Mouse (Mus musculus): ENCODE results near the gene Acvr1b. TPM values are rescaled to one million over a fixed set of nuclear protein-coding genes. Genes with fewer than 3 reads are reported as not detected.
A peak's percentile ranks its signal among the peaks of the same experiment; 100 is the strongest.

The Acvr1b gene
- total RNA-seq, 2 experiments from 2014 or later: 88.8 to 90.3 TPM

DNA sequence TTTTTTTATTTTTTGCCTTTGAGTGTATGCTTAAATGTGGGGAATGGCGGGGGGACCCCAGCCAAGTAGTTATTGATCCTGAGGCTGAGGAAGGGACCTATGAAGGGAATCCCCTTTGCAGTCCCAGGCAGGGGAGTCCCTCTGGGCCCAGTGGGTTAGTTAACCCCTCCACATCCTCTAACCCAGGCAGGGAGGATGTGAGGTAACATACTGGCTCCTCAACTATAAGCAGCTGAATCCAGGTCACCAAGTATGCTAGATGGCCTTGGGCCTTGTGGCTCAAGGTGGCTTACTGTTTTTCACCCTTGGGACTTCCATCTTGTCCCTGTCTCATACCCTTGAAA is 73.3 kb downstream of the Acvr1b start:
- DNase-seq (ENCODE audit: low spot score in 2 of 2): no peak

DNA sequence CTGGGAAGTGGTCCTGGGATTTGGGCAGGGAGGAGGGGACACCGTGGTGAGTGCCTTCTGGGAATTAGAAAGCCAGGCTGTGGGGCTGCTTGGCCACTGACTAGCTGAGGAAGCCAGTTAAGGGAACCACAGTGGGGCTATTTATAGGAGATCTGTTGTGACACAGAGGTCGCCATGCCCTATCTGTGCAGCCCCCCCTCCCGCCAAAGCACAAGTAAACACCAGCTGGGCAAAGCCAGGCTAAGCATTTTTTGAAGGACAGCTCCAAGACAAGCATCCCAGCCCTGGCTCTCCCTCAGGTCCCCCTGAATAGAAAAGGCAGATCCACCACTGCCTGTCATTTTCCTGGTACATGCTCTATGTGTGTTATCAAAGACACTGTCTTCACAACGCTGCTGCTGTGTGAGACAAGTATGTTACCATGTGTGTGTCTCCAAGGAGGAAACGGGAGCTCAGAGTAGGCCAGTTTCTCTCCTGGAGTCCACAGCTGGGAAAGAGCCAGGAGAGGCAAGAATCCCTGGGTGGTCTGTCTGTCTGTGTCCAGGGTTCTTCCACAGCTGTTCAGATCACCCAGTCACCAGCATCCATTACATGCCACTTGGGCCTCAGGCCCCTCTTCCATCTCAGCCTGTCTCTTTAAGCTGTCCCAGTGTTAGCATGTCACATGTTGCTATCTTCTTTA is 74.3 kb downstream of the Acvr1b start:
- no peak for DNase-seq (ENCODE audit: low spot score in 2 of 2)

DNA sequence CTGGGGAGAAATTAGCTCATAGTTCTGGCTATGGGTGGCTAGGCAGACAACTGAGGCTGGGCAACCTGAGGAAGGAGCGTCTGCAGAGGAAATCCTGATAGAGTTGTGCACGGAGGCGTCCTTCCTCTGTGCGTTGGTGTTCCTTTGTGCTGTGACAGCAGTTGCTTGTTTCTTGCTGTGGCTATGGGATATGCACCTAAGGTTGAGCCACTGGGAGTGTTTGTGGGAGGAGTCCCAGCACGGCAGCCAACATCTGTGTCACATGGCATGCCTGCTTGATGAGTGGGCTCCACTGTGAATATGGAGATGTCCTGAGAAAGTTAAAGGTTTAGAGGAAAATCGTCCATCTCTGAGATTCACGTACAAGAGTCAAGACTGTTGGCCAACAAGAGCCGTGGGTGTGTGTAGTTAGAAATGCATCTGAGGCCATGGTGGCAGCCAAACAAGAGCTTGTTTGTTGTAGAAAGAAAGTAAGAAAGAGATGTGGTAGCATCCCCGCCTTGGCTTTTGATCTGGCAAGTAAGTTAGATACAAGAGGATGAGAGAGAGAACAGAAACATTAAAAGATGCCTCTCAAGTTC is 76.4 kb downstream of the Acvr1b start:
- DNase-seq (ENCODE audit: low spot score in 2 of 2): no peak

DNA sequence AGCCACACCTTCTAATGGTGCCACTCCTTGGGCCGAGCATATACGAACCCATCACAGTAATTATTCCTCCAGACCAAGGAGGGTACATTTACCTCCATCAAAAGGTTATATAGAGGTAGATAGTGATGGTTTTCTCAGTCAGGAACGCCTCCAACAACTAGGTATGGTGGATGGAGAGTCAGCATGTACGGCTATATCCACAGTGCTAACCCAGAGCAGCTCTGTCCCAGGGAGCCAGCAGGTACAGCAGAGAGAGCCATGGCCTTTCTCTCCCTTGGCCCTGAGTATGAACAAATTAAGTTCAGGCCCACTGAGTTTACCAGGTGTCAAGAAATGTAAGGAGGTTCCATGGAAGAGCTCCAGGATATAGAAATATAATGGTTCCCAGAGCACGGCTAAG is 78.1 kb downstream of the Acvr1b start:
- DNase-seq (ENCODE audit: low spot score in 2 of 2): no peak

DNA sequence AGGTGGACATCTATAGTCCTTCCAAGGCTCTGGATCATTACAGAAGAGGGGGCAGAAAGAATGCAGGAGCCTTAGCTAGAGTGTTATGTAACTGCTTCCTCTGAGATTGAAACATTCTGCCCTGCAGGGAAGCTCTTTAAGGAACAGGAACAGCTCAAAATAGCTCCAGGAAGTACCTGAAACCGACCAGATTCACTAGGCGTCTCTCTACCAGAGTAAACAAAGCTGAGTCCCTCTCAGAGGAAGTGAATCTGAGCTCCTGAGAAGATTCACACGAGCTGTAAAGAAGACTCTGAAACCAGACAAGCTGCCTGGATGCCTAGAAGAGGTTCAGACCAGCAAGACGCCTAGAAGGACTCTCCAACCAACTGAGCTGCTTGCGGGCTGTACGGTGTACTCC is 78.7 kb downstream of the Acvr1b start:
- DNase-seq (ENCODE audit: low spot score in 2 of 2): no peak

DNA sequence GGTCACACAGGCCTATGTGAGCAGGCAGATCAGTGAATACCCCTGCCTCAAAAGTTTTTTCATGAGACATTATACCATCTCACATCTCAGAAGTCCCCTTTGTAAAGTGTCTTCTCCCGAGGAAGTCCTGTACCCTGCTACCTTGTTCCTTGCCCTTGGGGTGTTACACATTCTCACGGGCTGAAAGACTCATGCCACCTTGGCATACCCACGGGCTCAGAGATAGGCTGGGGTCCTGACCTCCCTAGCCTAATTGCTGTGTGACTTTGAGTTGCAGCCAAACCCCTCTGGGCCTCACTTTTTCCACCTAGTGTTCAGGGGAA is 79.7 kb downstream of the Acvr1b start:
- DNase-seq (ENCODE audit: low spot score in 2 of 2): no peak

DNA sequence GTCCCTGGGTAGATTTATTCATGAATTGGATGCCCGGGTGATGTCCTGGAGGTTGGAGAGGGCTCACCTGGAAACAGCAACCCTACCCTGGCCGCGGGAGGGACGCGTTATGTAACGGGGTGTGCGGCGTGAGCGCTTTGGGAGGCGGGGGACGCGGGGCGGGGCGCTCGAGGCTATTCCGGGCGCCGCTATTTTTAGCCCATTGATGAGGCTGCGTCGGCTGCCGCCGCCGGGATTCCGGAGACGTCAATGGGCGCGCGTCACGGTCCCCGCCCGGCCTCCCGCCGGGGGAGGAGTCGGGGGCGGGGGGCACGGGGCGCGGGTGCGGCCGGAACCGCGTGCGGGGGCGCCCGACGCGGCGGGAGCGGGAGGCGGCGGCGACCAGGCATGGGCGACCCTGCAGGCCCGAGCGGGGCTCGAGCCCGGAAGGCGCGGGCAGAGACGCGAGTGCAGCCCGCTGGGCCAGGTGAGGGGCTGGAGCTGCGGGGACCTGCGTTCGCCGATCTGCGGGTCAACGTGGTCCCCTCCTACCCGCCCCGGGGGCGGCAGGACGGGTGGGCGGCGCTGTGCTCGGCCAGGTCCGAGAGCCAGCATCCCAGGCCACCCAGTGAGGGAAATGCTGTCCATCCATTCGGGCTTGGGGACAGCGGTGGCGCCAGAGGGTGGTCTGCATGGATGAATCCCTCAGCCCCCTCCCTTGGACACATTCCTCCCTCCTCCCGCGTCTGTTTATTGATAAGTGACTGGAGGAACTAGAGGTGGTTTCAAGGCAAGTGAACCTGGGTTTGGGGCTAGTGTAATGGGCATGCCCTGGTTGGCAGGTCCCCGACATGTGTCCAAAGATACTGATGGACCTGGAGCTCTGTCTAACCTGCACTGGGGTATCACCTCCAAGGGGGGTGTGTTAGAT is 80.3 kb downstream of the Acvr1b start, which contains the start of gene Nr4a1:
TSS of gene Nr4a1 (plus strand) at position 384 of the 910 bp plus-strand sequence.
- DNase-seq (ENCODE audit: low spot score in 2 of 2): peak; percentile 64 to 77

DNA sequence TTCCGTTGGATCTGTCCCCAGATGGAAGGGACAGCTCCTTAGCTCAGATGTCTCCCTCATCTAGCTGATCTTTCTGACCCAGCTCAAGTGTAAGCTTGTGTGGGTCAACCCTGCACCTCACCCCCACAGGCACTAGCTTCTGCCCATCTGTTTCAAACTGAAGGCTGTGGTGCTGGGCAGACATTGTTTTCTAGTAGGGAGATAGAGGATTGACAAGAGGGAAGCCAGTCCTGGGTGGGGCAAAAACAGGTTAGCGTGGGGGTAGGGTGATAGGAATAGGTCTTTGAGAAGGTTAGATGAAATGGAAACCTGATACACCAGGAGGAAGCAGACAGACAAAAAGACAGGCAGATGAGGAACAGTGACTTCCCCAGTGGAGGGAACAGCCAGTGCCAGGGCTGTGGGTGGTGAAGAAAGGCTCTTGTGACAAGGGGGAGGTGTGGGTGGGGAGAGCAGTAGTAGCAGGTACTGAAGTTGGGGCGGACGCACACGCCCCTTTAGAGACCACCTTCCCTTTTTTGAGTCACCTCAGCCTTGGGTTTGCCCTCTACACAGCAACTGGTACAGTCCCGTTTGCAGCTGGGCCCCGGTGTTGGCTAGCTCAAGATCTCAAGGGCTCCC is 82.1 kb downstream of the Acvr1b start:
- no peak for DNase-seq (ENCODE audit: low spot score in 2 of 2)

DNA sequence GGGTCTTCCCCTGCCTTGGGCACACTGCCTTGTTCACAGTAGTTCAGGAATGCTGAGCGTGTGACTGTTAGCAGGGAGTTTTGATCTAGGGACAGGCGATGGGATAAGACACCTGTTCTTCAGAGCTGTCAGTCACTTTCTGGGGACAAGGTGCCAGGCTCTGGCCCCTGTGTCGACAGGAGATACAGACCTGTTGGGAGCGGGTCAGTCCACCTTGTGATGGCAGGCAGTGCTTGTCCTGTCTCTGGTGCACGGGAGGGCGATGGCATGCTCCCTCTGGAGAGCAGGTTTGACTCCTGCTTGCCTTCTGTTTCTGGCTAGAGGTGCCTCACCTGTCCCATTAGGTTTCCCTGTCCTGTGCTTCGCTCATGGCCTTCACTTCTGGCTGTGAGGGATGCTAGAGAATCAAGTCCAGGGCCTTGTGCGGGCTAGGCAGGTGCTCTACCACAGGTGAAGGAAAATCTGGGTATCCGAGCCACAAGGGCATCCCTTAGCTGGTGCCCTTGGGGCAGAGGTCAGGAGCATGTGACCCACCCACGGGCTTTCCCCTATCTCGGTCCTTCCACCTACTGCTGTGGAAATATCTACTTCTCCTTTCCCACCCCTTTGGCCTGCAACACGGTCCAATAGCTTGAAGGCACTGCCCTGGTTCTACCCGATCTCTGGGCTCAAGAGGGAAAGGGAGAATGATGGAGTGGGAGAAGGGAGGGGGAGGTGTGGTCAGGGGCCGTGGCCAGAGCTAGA is 82.8 kb downstream of the Acvr1b start:
- no peak for DNase-seq (ENCODE audit: low spot score in 2 of 2)

DNA sequence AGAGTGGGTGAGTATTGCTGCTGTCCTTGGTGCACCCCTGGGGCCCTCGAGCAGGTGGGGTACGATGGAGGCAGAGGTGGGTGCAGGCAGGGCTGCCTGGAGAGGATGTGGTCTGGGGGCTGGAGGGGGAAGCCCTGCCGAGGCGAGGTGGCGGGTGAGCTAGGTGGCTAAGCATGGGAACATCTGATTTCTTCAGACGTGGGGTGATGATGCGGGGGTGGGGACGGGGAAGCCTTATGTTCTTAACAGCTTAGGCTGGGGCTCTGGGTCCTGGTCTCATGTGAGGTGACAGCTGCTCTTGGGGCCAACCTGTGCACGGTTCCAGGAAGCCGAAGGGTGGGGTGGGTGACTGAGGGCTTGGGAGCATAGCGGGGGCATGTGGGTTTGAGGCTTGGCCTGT is 84.6 kb downstream of the Acvr1b start:
- DNase-seq (ENCODE audit: low spot score in 2 of 2): no peak

DNA sequence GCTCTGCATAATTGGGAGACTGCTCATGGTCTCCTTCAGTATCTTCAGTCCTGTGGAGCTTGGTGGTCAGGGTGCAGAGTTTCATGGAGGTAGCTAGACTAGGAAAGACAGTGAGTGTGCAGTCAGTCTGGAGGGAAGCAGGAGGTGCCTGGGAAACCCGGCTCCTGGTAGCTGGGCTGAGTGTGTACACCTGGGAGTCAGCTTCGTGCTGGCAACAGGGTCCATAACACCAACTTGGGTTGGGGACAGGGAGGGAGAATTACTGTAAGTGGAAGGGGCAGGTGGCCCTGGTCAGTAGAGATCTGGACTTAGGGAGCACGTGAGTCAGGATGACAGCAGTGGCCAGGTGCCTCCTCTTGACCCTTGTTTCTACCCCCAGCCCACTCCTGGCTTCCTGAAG is 86.1 kb downstream of the Acvr1b start:
- no peak for DNase-seq (ENCODE audit: low spot score in 2 of 2)

DNA sequence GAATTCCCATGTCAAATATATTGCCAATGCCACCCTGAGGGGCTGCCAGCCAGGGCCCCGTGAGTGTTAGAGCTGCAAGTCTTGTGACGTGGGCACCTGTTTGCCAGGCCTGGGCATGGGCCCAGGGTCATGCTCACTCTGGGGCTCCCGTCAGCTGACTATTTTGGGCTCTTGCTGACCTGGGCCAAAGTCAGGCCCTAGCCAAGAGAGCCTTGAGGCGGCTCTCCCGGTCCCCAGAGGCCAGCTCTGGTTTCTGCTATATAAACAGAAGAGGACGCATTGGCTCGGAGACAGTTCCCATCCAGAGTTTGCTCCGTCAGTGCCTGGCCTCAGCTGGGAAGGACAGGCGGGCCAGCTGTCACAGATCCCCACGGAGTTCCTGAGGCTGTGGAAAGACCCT is 86.5 kb downstream of the Acvr1b start:
- DNase-seq (ENCODE audit: low spot score in 2 of 2): no peak

DNA sequence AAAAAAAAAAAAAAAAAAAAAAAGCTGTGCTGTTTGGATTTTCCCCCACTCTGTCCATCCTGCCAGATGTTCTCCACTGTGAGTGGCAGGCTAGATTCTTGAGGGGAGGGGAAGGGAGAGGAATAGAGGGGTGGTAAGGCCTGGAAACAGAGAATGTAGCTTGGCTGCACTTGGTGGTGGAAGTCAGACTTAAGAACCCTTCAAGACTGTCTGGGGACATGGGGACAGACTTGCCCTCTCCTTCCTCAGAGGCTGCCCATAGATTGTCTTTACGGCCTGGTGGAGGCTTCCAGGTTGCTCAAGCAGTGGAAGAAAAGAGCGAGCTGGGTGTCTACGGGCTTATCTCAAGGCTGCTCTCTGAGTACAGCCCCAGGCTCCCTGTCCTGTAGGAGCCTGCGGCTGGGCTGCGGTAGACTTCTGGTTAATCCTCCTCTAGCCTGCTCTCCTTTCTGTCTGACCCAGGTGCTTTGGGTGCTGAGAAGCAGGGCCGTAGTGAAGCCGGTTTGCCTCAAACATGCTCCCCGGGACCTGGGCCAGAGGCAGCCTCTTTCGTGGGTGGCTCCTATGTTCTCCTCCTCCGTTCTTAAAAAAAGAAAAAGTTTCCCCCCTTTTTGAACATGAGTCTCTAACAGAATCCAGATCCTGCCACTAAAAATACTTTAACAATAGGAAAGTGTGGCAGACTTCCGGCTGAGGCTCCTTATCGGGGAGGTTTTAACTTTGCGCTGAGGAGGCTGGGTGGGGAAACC is 87.2 kb downstream of the Acvr1b start:
- DNase-seq (ENCODE audit: low spot score in 2 of 2): no peak

DNA sequence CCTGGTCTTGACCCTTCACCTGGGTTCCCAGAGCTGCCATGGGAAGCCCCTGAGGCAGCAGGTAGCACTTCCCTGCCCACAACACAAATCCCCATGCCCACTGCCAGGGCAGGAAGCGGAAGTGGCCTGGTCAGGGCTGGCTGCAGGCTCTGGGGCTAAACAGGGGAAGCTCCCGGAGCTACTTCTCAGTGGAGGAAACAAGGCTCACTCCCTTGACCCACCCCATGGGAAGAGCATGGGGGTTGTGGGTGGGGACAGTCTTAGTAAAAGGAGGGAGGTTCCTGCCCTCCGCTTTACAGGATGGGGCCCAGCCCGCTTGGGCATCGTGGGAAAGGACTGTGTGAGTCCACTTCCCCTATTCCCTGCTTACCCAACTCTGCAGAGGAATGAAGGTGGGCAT is 88.6 kb downstream of the Acvr1b start:
- no peak for DNase-seq (ENCODE audit: low spot score in 2 of 2)

Small RNA genes within 50 kb of the gene (microRNA-seq; reads per million reads assigned to microRNA genes)
- gene Mir6962: 2.5 to 3.7 reads per million in 2 experiments

Other genes with a start within 250 kb of the Acvr1b start
- not detected for gene Gm47841, start 126.7 kb upstream of the Acvr1b start, total RNA-seq (2021)
- 1 to 10 TPM; 1.3 to 1.6 TPM for gene Fignl2, start 95.5 kb upstream of the Acvr1b start, total RNA-seq (2021)
- gene Ankrd33, start 58.3 kb upstream of the Acvr1b start, total RNA-seq (2021): not detected
- 1 to 10 TPM; 9.7 to 9.9 TPM for gene Acvrl1, start 45.5 kb upstream of the Acvr1b start, total RNA-seq (2021)
- gene Grasp, start 50.1 kb downstream of the Acvr1b start, total RNA-seq (2021): 10 to 100 TPM; 75.9 to 86.7 TPM
- gene Nr4a1, start 80.2 kb downstream of the Acvr1b start, total RNA-seq (2021): 100 to 1,000 TPM in 1 of 2 experiments, 10 to 100 TPM in 1; 87.1 to 105 TPM
- gene Atg101, start 110.2 kb downstream of the Acvr1b start, total RNA-seq (2021): 10 to 100 TPM; 53.2 to 57.5 TPM
- gene 6030408B16Rik, start 119.1 kb downstream of the Acvr1b start, total RNA-seq (2021): under 1 TPM; 0.27 to 0.66 TPM
- gene Krt80, start 196.1 kb downstream of the Acvr1b start, total RNA-seq (2021): under 1 TPM; 0.25 to 0.40 TPM
- not detected for gene Krt7, start 237.0 kb downstream of the Acvr1b start, total RNA-seq (2021)

All from layer of hippocampus, adult 18-20 months (tissue).